Mouse (Mus musculus): ENCODE results near the gene Tmem209.
A peak's percentile ranks its signal among the peaks of the same experiment; 100 is the strongest.

Gene Tmem209

DNA sequence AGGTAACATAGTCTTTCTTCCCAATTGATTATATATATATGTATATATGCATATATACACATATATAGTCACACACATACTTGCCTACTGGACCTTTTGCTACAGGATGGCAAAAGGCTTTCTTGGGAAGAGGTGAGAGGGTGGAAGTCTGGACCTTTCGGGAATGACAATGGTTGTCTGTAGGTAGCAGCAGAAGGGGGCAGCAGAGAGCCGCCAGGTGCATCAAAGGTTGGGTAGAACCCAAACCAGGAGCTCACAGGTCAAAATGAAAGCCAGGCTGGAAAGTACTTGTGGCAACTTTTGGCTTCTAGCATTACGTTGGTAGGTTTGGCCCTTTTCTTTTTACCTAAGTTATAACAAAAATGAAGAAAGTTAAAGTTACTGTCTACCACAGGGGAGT, 25.8 kb upstream of the Tmem209 start:
- peak; percentile 70 to 85 for DNase-seq

DNA sequence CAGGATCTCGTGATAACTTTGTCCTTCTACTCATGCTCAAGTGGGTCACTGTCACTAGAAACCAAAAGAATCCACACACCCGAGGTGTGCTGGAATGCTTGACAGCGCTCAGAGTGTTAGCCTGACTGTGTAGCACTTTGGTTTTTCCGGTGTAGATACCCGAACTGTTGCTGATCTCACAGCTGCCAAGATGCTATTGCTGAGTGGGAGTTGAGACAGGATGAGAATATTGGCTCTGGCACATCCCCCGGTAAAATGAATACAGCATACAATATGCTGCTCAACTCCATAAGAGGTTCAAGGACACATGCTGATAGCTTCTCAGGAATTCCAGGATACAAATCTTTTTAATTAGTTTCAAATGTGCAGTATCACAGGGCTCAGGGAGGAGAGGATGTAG, 19.2 kb upstream of the Tmem209 start:
- no peak for DNase-seq

DNA sequence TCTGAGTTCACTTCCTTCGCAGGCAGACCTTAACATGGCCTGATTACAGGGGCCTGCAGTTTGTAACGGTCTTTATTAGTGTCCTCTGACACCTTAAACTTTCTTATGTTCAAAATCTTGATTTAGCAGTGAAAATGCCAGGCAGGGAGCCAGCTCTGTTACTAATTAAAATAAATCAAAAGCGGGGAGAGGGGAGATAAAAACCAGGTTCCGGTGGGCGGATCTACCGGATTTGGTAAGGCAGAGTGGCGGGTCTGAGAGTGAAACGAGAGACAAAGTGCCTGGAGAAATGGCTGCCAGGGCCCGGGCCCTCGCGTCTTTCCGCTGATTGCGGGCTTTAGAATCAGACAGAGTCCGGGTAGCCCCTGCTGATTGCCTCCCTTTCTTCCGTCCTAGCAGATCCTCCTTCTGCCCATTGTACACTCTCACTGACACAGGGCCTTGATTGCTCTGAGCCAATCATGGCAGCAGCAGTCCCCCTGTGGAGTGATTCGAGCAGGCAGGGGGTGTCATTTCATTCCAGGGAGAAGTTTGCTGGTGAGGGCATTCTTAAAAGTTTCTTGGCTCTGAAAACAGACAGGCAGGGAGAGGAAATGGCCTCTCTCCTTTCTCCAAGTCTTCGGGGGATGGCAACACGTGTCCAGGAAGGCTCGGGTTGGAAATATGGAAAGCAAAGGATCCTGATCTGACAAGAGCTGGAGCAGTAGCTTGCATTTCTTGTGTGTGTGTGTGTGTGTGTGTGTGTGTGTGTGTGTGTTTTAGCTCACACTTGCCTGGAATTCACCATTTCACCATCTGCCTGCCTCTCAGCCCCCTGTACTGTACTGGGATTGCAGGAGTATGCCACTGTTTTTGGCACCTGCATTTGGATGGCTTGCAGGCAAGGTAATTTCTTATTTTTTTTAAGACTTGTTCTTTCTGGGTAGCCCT, 17.3 kb upstream of the Tmem209 start:
- no peak for DNase-seq

DNA sequence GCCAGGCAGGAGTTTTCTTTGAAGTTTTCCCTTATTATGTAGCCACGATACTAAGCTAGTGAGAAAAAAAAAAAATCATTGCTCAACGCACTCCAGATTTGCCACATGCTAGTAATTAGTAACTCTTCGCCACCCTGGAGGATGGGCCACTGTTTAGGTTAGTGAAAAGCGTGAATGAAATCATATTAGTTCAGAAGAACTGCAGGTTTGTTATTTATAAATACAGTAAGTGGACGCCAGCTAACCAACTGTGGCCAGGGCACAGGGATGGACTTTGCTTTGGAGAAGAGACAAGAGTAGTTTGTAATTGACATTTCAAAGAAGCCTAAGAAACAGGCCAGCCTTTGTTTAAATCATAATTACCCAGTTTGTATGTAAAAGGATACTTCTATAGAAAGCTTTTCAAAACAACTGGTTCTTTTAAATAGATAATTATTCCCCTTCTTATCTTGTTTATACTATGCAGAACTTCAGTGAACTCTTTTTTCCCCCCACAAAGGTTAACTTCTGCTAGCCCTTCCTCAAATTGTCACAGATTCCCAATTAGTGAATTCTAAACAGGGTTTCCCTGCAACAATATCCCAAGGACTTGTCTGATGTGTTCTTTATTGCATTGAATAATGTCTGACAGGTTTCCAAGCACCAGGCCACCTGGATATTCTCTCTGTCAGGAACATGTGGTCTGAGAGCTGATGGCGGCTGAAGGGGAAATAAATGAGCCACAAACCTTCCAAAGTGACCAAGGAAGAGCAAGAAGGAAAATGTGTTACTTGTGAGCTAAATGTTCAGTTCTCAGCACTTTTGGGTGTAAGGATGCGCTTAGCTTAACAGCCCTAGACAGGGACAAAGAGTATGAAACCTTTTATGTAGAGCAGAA, 16.1 kb upstream of the Tmem209 start:
- no peak for DNase-seq

DNA sequence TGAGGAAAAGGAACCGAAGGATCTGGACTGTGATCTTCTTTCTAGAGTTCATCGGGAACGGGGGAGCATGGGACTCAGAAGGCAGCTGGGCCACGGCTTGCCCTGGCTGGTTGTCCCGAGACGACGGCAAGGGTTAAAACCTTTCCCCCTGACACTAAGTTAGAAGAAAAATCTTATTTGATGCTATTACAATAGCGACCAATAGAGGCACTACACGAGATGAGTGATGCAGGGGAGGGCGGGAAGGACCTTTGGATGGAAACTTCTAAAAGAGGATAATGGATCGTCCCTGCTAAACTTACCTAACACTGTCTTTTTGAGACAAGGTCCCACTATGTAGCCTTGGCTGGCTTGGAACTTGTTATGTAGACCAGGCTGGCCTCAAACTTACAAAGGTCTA, 10.8 kb upstream of the Tmem209 start:
- no peak for DNase-seq

DNA sequence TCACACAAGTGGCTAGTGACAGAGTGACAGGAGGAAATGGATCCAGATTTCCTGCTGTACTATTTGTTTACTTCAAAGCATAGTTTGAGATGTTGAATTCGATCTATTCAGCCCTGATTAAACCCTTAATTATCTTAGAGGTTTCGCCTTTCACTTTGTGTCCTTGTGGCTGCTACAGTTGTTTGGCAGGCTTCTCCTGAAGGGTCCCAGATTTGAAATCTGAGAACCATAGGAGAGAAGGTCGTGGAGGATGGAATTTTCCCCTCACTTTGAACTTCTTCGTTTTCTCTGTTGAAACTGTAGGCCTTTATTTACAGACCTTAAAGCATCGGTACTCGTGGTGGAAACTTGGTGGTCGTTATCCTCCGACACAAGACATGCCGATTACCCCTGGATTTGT, 4.7 kb upstream of the Tmem209 start:
- no peak for DNase-seq

DNA sequence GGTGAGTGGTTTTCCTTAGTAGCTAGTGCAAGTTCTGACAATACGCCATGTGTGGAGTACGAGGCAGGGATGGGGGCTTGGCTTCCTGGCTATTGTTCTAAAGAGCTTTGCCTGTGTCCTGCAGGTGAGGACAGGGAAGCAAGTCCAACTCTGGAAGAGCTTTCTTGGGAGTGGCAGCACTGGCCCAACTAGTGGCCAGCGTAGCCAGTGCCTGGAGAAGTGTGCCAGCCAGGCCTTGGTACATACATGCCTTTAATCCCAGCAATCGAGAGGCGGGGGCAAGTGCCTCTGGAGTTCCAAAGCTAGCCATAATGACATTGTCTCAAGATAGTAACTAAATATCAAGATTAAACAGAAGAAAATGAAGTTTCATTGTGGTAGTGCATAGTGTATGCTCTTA, 708 bp upstream of the Tmem209 start:
- DNase-seq, result peak; percentile 19 to 31

DNA sequence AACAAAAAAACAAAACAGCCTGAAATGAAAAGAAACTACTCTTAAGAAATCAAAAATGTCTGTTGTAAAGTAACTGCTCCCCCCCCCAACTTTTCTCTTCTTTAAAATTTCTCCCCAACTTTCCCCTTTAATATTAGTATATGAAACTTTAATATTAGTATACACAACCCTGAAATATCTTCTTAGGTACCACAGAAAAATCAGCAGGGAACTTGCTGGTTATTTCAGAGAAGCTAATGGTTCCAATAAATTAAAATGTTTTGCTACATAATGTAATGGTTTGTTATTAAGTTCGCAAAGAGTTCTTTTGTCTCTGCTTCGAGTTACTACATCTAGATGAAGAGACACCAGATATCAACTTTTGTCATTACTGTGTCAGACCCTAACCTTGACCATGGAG, 759 bp downstream of the Tmem209 start:
- no peak for DNase-seq

DNA sequence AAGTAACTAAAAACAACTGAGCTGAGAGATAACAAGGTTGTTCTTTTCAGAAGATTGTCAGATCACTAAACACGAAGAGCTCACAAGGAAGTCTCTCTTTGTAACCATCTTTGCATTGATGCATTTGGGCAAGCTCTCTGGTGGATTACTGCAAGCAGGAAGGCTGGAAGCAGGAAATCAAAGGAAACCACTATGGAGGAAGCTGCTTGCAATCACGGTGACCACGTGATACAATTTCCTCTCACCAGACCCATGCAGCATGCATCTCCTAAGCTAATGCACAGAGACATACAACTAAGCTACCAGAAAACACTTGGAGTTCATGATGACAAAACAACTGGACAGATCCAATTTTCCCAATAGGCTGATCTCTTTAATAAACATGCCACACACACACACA, 10.5 kb downstream of the Tmem209 start:
- no peak for DNase-seq

DNA sequence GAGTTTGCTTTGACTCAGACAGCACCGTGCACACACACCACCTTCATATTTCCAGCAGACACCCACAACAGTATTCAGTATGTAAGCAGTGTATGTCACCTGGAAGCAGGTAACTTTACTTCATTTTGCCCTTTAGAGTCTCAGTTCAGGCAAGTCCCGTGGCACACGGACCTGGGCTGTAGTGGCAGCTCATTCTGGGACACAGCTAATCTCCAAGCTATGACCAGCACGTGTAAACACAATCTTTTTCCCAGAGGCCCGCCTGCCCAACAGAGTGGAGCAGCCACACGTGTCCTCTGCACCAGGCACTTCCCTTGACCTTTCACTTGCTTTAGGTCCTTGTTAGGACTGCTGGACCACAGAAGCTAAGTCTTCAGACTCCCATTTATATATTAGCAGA, 23.1 kb downstream of the Tmem209 start:
- DNase-seq, result no peak

DNA sequence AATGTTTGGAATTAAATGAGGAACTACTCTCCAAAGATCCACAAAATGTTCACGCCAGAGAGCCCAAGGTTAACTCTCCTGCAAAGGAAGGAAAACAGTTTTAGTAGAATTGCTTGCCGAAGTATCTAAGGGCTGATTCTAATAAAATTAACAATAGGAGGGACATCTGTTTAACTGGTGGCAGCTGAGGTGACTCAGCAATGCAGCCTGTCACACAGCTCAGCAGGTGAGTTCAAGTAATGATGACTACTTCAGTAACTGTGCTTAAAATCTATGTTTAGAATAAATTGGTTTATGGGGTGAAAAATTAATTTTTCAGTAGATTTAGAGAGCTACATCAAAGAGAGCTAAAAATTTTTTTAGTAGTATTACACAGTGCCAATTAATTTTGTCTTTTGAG, 26.7 kb downstream of the Tmem209 start:
- DNase-seq, result no peak

DNA sequence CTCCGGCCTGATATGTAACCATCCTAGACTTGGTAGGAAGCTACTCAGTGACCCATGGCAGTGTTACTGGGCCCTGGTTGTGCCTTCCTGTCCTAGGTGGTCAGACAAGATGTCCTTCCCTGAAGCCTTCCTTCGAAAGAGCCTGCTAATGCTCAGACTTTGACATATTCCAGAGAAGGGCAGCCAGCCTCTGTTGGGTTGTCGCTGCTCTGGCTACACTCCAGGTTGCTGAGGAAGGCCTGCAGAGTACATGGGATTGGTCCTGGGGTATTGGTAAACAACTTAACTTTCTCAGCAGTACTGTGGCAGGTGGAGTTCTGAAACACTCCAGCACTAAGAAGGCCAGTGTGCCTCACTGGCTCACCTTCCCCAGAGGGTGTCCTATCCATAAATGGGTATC, 30.2 kb downstream of the Tmem209 start:
- no peak for DNase-seq

DNA sequence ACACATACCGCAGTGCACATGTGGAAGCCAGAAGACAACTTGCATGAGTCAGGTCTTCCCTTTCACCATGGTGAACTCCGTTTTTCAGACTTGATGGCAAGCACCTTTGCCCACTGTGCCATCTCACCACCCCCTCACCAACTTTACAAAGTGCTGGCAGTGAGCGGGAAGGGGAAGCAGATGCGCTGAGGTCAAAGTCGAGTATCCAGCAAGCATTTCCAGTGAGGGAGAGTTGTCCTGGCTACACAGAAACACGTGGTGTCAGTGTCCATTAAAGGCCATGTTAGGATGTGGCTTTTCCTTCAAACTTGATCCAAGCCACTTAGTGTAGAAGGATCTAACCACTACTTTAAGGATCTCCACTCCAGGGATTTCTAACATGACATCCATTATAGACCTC, 31.8 kb downstream of the Tmem209 start:
- no peak for DNase-seq

DNA sequence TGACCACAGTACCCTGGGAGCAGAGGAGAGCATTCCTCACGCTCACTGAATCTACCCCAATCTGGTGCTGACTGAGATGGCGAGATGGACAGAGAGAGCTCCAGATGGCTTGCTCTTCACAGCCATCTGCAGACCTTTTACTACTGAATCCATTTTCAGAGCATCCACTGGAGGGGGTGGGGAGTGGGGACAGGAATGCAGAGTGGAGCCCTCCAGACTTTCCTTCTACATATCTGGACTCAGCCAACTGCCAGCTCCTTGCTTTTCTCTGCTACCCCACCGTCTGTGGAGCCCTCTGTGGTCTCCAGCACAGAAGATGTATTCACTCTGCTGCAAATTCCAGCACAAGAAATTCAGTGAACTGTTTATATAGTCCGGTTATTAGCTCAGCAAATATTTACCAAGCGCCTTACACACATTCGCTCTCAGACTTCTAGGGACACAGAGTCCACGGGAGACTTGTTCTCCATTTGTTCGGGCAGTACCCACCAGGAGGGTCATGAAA, 32.3 kb downstream of the Tmem209 start:
- DNase-seq, result peak; percentile 61 to 70

DNA sequence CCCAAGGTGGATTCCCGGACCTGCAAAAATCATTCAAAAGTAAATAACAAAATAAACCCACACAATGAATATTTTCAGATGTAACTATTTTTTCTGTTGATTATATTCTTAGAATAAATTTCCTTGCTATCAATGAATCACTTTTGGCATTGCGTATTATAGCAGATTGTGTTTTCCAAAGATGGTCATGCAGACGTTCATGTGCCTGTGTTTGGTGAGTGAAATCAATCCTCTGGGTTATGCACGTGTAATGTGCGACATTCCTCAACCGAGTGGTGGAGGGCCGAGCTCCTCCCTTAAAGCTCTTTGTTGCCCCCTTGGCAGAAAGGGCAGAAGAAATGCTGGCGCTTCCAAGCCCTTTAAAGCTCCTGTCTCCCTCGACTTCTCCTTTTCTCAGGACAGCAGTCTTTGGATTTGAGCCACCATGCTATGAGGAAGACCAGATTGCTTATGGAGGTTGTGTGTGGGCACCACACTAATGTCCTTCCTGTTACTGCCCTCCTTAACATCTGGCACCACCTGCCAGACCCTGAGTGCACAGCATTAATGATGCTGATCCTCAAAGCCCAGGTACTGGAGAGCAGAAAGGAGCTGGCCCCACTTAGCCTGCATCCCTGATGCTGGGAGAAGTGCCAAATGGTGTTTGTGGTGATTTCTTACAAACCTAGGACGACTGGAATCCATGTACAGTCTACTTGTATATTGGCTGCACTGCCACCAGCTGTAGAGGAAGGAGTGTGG, 33.4 kb downstream of the Tmem209 start:
- no peak for DNase-seq

DNA sequence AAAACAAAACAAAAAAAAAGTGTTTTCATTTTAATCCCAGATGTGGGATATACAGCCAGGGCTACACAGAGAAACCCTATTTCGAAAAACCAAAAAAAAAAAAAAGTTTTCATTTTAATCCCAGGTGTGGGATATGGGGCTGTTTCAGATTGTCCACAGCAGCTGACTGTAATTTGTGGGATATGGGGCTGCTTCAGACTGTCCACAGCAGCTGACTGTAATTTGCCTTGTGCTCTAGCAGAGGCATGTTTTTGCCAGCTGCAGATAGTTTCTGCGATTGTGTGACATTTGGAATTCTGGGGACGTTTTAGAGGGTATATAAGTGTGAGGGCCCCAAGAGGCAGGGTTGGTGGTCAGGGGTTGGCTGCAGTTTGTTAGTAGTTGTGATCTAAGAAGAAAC, 37.9 kb downstream of the Tmem209 start:
- no peak for DNase-seq

DNA sequence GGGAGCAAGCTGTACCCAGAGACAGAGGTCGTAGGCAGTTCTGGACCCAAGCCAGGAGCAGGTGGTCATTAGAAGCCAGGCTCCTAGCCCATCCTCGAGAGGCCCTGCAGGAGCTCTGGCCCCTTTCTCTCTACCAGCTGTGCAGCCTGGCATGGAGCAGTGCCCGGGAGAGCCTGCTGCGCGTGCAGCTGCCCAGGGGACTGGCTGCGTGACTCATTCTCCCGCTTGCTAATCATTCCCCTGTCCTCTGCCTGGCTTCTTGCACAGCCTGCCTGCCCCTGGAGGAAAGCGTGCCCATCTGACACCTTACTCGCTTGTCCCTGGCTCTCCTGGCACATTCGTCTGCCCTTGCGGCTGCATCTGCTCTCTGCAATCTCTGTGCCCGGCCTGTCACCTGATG, 40.2 kb downstream of the Tmem209 start:
- DNase-seq, result peak; percentile 88

DNA sequence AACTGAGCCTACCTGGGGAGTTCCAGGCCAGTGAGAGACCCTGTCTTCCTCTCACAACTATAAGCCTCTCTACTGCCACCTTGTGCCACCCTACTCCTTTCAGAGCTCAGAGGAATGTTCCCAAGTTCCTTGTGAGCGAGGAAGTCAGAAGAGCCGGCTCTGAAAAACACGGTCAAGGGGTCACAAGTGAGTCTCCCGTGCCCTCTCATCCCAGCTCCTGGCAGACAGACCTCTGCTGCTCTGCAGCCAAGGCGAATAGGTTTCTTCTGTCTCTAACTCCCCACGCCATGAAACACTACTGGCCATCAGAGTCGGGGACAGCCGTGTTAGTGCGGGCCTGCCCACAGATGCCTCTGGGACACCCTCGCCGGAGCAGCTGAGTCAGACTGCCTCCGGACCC, 40.9 kb downstream of the Tmem209 start:
- DNase-seq, result peak; percentile 72 to 84

DNA sequence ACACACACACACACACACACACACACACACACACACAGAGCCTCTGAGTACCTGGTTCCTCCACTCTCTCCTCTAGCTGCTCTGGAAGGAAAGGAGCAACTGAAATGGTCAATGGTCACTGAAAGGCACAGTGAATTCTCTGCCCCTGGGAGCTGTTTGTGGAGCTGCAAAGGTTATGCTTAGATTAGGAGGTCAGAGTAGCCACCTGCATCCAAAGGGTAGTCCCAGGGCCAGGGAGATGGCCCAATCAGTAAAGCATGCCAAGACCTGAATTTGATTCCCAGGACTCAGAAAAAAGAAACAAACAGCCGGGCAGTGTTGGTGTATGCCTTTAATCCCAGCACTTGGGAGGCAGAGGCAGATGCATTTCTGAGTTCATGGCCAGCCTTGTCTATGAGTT, 41.5 kb downstream of the Tmem209 start:
- no peak for DNase-seq

DNA sequence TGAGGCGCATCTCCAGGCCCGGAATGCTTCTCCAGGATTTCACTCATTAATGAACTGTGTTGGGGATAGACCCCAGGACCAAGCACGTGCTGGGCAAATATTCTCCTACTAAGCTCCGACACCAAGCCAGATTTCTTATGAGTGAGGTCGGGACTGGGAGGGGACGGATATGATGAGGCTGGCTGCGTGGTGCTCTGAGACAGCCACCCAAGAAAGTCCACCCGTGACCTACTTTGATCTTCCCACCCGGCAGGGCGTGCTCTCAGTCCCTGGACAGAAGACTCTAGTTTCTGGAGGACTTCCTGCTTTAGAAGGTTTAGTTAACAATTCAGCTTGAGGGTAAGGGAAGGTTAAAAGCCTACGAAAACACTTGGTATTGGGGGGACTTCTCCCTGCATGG, 44.0 kb downstream of the Tmem209 start:
- DNase-seq, result no peak

DNA sequence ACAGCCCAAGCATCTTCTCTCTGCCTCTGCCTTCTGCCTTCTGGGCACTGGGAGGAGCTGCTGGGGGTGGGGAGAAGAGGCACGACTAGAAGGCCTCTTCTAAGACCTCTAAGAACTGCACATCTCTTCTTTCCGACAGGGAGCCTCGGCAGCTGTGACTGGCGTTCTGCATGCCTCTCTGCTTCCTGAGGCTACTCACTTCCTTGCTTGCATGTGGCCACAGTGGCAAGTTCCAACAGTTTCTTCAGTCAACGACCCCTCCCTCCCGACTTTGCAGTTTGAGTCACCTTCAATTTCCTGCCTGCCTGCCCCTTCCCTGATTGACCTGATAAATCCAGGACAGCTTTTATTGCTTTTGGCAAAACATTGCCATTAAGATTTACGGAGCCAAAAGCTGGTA, 46.8 kb downstream of the Tmem209 start:
- DNase-seq, result no peak

DNA sequence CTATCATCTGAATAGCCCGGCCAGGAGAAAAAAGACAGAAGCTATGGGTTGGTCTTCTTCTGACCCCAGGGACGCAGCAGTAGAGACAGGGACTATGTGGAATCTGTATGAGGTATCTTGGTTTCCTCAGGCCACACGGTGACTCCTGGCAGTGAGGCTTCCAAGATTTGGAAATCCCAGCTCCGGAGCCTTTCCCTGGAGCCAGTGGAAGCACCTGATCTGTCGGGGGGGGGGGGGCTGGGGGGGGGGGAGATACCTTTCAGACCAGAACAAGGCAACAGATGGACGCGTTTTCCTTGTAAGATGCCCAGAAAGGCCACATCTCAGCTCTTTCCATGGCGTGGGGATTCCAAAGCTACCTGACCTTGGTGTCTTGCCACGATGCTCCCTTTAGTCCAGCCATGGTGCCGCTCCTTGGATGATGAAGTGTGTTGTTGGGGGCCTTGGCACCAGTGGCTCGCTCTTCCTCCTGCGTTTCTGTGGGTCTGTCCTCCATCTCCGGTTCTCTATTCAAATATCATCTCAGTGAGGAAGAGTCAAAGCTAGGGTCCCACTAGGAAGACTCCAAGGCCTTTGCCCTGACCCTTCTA, 47.7 kb downstream of the Tmem209 start:
- DNase-seq, result peak; percentile 39 to 47
